Mouse (Mus musculus) cerebellum, postnatal 10 days (tissue): ENCODE measurements at regions not wholly inside any gene's neighbourhood (a gene's known extent, or its start where the extent isn't known, plus 50 kb on each side); places are given as distances from the start of the nearest gene placed in this dataset.

Experiments used
- DNase-seq, 2 experiments: peaks; one replicate each; pipeline ENCODE4 v3.0.0; 2021; ENCODE audit warnings: mixed read lengths in 2 of 2

DNA sequence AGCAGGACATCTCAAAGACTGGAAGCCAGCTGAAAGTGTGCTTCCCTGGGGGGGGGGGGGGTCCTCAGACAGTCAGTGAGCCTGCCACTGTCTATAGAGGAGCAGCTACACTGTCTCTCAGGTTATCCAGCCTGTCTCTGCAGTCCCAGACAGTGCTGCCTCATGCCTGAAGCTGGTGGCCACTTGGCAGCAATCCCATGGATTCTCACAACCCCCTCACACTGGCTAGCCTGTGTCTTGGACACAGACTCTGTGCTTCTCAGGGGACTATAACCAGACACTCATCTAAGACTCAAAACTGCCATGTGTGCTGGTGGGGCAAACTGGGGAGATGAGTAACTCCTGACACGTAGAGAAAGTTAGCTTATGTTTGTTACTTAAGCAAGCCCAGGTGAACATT lies 95.1 kb upstream of the Sesn3 start:
- peak; percentile 69 to 73 for DNase-seq

DNA sequence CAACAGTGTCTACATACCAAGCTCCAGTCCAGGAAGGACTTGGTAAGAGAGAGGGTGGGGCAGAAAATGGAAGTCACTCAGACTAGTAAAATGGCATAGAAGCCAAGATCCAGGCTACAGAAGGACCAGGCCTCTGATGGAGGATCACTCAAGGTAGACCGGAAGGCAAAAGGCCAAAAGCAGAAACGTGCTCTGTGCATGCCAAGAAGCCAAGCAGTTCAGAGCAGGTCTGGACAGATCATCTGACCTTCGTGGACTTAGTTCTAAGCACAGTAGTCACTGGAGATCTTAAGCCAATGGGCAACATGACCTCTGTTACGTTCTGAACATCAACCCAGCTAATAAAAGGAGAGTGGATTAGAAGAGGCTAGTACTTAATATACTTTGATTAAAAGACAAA lies 90.6 kb upstream of the Sesn3 start:
- no peak for DNase-seq

DNA sequence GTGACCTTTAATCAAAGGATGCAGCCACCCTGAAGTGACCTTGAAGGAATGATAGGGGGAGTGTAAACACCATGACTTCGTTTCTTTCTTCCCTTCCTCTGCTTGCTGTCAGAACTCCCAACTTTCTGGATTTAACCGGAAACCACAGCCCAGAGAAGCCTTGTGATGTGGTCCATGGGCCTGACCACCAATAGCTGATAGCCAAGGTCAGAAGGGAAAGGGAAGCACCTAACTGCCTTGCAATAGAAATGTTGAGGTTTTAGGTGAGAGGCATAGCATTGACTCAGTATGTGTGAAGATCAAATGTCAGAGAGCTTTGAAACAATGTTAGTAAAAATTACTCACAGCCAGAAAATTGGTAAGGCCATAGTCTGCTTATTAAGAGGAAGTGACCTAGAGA lies 89.2 kb upstream of the Sesn3 start:
- no peak for DNase-seq

DNA sequence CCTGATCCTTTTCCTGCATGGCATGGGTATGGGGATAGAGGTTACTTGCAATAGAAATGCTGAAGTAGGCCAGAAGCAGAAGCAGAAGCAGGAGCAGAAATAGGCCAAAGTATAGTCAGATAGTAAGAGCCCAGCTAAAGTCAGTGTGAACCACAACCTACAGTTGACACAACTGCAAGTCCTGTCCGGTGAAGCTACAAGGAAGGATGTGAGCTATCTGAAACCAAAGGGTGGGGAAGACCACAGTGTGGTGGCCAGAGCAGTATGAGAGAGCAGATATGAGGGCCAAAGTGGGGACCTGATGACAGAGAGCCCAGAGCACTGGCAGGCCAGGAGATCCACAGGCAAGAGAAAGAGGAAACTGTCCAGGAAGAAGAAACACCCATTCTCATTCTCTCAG lies 87.1 kb upstream of the Sesn3 start:
- DNase-seq: no peak

DNA sequence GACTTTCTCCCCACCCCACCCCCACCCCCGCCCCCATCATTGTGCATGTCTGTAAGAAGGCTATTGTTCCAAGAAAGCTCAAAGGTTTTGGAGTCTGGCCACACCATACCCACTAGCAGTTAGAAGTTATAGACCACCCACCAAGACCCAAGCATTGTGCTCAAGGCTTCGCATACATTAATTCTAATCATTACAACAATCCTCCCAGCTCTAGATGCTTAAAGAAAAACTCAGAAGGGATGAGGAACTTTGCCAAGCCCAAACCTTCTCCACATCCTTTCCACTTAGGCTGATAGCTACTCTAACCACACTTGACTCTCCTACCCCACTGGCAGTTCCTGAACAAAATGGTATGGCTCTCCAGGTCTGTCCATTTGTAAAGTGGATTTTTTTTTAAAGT lies 86.4 kb upstream of the Sesn3 start:
- no peak for DNase-seq

DNA sequence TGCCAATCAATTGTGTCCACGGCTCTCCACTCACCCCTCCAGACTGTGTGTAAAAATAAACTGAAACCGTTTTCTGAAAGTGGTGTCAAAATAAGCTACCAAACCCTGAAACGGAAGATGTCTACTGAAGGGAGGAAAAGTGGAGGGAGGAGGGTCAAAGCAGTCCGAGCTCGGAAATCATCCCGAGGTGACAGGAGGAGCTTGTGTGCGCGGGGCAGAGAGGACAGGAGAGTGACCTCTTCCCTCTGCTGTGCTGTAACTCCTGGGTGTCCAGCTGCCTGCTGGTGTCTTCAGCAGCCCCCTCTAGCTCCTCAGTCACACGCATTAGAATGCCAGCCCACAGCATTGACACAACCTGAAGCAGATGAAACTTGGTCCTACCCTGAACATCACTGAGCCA lies 84.2 kb upstream of the Sesn3 start:
- DNase-seq: no peak

DNA sequence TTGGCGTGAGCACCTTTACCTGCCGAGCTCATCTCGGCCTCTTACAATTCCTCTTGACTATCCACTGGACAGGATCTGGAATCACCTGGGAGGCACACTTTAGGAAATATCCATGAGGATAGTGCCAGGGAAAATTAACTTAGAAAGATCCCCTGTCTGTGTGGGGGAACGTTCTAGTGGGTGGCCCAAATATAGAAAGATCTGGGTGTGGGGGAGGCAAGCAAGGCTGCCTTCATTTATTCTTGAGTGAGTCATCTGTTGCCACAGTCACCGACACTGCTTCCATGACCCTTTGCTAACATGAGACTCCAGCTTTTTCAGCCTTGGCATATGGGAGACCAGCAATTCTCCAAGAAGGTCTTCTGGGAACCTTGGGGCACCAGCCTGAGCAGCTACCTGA lies 80.1 kb upstream of the Sesn3 start:
- no peak for DNase-seq

DNA sequence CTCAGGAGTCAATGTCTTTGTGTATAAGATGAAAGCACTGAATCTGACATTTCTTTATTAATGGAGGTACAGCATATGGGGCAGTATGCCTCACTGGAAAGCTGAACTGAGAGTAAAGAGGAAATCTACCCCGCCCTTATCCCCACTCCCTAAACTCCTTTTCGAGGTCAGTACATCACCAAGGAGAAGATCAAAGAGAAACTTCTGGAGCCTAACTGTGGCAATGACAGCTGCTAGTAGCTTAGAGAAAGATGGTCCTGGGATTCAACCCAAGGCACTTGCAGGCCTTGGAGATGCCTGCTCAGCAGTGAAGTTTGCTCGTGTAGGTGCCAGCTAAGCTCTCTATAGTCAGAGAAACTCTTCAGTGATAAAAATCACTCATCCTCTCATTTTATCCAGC lies 75.8 kb upstream of the Sesn3 start:
- DNase-seq: no peak

DNA sequence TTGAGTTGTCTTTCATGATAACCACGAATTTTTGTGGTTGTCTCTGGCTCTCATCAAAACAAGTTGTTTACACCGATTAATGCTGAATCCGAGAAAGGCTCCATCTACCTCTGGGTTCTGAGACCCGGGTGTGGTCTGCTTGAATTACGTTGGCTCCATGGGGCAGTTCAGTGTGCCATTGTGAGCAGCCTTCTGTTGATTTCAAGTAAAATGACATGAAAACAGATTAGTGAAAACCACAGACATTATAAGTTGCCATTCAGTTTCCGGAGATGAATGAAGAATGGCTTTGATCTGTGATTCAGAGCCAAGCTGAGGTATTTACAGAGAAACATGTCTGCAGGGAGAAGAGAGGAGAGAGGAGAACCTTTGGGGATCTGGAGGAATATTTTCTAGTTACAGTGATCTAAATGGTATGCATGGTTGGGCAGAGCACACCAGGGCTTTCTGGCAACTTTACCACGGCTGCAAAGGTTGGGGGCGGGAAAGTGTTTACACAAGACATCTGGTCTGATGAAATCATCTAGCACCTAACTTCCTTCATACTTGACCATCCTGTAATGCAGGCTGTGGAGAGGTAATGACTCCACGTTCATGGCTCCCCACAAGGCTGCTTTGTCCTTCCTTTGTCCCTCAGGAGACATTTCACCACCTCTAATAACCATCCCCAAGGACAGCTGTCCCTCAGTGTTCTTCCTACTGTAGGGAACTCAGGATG lies 74.7 kb upstream of the Sesn3 start:
- DNase-seq: no peak

DNA sequence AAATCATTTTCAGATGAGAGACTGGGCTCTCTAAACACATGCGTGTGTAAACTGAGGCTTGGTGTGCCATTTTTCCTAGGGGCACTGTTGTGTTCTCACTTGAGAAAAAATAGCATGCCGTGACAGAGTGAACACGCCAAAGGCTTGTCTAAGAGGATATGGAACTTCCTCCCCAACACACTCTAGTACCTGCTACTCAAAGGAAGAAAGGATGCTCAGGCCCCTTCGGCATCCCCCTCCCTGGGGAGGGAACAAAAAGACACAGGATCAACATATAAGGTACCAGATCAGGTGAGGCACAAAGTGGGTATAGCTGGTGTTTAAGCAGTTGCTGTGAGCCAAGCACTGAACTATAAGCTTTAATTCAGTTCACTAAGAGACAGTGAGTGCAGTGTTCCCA lies 74.0 kb upstream of the Sesn3 start:
- no peak for DNase-seq

DNA sequence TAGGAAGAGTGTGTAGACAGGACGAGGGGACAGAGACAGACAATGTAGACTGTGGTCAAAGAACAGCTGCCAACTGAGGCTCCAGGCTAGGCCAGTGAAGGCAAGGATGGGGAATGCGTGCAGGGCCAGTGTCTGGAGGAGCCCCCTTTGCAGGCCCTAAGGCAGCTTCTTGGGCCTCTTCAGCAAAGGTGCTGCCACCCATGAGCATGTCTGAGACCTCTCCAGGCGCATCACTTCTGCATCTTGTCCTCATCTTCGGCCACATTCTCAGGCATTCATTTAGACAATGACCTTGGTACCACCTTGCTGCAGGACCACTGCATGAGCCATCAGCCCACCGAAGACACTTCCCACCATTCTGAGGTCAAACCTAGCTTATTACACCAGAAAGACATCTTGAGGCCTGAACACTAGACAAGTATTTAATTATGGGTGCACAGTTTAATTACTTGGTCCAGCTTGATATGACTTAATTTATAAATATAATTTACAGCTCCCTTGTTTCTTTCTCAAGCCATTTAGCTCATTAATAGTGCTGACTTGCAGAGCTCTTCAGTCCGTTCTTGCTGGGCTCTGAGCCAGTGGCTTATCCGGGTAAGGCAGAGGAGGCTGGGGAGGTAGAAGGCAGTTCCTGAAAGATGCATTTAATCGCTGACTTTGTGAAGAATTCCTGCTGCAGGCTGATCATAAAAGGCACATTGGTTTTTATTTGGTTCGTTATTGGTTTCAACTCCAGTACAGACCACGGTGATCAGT lies 72.1 kb upstream of the Sesn3 start:
- peak; percentile 29 to 44 for DNase-seq

DNA sequence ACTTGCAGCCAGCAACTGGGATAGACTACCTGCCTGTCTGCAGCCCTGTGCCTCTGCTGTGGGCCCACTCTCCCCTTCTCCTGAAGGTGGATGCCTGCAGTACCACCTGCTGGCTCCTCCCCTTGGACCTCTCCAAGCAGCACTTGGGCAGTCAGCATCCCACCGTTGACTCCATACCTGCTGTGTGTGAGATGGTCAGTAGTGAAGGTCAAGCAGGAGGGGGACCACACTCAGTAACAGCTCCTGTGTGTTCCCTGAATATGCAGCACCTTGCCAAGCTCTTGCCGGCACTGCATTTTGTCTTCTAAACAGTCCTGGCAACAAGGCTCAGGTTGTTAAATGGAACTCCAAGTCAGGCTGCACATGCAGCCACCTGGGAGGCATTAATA lies 71.6 kb upstream of the Sesn3 start:
- no peak for DNase-seq

DNA sequence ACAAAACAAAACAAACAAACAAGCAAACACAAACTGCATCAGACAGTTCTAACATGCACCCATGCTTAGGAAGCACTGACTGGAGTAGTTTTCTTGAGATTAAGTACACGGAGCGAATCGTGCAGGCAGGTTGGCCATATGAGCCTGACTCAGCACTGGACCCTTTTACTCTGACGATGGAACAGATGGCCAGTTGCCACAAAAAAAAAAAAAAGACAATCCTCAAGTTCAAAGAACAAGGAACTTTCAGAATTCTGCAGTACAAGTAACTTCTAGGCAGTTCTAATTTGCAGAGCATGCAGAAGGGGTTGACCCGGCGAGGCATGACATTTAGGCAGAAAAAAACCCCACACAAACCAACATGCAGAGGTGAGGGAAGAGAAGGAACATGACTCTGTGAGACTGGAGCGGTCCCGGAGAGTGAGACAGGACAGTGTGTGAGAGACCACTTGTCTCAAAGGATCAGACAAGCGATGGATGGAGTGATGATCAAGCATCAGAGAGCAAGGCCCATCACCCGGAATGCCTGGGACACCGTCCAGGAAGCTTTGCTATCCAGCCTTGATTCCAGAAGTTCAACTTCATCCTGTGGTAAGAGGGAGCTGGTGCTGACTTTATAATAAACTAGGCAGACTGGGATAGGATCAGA lies 71.0 kb upstream of the Sesn3 start:
- no peak for DNase-seq

DNA sequence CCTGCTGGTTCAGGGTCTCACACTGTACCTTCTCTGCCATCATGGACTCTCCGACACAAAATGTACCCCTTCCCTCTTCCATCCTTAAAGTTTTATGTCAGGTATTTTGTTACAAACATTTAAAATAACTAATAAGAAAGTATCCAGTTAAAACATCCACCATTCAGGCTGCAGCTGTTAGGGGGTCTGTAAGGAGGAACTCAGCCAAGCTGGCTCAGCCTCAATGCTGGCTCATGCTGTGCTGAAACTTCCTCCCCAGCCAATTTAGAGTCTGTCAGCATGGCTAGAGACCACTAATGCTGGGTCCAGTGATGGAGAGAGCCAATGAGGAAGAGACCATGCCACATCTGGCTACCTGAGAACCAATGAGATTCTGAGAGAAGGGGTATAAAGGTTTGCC lies 70.0 kb upstream of the Sesn3 start:
- DNase-seq: peak; percentile 15 to 34

DNA sequence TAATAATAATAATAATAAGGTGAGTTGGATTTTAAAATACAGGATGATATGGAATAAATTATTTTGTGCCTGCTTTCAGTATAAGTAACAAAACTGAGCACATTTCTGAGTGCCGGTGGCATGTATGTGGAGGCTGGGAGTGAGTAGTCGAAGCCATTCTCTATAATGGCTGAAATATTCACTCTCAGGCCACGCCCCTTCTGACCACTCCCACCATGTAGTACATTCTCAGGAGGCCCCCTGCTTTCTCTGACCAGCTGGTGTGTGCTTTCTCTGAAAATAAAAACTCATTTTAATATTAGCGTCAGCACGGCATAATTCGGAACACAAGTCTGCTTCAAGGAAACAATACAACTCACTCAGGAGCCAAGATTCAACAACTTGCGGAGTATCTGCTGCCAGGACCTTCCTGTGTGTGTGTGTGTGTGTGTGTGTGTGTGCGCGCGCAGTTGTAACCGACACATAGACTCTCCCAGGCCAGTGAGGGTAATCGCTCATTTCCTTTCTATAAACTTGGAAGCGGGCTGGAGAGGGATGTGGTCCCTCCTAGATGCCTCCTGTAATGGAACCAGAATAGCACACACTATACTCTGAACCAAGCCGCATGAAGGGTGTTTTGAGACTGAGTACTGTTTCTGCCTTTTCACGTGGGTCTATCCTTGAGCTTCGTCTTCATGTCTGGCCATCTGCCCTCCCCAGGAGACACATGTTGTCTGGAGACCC lies 67.9 kb upstream of the Sesn3 start:
- peak in 1 of 2 experiments; percentile 14 for DNase-seq

DNA sequence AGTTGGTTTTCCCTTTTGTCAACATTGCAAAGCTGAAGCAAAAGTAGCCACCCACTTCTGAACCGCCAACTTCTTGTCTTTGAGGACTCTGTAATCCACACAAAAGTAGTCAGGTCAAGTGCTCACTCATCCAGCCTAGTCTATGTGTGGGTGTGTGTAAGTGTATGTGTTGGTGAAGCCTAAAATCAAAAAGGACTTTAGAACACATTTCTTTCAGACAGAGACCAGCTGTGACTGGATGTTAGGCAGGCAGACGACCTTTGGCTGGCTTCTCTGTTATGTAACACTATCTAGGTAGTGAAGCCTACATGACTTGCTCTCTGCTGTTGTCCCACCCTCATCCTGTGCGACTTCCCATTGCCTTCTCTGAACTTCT lies 67.3 kb upstream of the Sesn3 start:
- no peak for DNase-seq

DNA sequence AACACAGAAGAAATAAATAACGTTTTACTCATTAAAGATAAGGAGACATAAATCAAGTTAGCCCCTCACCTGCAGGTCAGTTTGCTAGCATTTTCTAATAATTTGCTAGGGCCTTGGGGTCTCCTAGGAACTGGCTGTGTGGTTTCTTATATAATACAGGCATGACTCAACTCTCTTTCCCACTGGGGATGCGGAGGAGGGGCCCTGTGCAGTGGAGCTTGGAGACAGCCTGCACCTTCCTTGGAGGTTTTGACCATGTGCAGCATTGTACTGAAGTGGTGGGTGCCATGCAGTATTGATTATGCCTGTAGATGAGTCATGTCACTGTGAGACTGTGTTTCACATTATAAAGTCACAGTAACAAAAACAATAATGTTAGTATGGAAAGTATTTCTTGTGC lies 61.6 kb upstream of the Sesn3 start:
- no peak for DNase-seq

DNA sequence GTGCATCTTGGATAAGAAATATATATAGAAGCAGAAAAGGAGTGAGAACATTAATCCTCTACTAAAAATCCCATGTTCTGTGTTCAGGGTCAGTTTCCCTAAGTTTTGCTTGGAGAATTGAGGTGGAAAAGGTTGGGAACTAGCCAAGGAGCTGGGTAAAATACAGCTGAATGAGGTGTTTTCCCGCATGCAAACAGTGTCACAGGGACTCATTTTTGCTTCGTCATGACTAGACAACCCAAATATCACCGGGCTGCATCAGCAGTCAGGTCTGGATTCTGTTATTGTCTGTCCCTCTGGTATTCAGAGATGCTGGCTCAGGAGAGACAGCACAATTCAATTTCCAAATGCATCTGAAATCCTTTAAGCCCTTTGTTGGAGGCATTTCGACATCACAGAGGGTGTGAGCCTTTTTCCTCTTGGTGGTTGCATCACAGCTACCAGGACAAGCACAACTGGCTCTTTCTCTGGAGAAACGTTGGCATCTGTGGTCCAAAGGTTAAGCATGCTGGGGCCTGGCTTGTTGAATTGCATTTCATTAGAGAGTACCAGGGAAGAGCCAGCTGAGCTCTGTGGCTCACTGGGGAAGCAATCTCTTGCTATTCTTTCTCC lies 59.6 kb upstream of the Sesn3 start:
- DNase-seq: no peak

DNA sequence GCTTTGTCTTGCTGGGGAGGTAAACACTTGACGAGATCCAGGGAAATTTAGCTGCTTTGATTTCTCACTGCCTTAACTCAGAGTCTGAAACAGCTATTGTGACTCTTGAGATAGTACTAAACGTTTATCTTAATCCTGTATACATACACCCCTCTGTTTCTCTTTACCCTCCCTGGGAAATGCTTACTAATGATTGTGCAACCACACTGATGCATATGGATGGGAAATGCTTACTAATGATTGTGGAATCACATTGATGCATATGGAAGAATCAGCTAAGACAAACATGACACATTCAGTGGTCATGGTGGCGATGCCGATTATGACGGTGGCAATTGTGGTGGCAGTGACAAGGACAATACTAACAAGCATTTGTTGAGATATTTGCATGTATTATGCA lies 58.9 kb upstream of the Sesn3 start:
- no peak for DNase-seq

DNA sequence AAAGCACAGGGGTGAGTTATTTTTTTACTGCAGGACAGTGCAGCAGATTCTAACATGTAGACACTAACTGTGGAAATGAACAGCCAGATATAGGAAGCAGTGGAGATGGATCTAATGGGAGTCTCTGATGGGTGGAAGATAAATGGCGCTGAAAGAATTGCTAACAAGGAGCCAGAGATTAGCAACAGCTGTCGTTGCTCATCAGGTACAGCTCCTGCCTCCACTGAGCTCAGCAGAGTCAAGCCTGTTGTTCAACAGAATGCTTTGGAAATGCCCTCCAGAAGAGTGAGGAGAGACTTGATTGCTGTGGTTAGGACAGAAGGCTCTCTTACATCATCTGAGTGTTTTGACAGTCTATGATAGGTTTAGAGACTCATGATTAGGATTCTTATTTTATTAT lies 51.9 kb upstream of the Sesn3 start:
- DNase-seq: no peak
